Mouse (Mus musculus) myocyte (in vitro differentiated cells): Measurements from ENCODE around the gene Zfp653. TPM values are rescaled to one million over a fixed set of nuclear protein-coding genes. Genes with fewer than 3 reads are reported as not detected.

Experiments used
- H3K27me3 ChIP-seq: one replicate; pipeline ENCODE4 v1.6.1; 2011; ENCODE audit not compliant: control insufficient read depth, insufficient read depth, insufficient read length
- H3K36me3 ChIP-seq: one replicate; pipeline ENCODE4 v1.6.1; 2011; ENCODE audit not compliant: control insufficient read depth, insufficient read depth
- H3K4me2 ChIP-seq: one replicate; pipeline ENCODE4 v1.6.1; 2011; ENCODE audit warnings: low read depth, control low read depth
- H3K4me3 ChIP-seq: one replicate; pipeline ENCODE4 v1.5.1; 2011; ENCODE audit warnings: mild to moderate bottlenecking, control low read depth, moderate library complexity
- H3K79me2 ChIP-seq: one replicate; pipeline ENCODE4 v1.6.1; 2011; ENCODE audit not compliant: control insufficient read depth, insufficient read depth
- H3ac ChIP-seq: one replicate; pipeline ENCODE4 v1.6.1; 2011; ENCODE audit not compliant: control insufficient read depth, insufficient read length
- CEBPB ChIP-seq: IDR thresholded peaks from 2 replicates; pipeline ENCODE4 v1.6.1; 2011; ENCODE audit warnings: mild to moderate bottlenecking, moderate library complexity; ENCODE audit not compliant: poor library complexity, insufficient read depth, severe bottlenecking
- E2F4 ChIP-seq: IDR thresholded peaks from one replicate; pipeline ENCODE4 v1.6.1; 2011; ENCODE audit warnings: mild to moderate bottlenecking, control low read depth, moderate library complexity; ENCODE audit not compliant: insufficient read depth
- MAX ChIP-seq: IDR thresholded peaks from one replicate; pipeline ENCODE4 v1.6.1; 2011; ENCODE audit warnings: low read depth, mild to moderate bottlenecking, control low read depth
- MYOD1 ChIP-seq, 3 experiments: IDR thresholded peaks; one replicate each; pipeline ENCODE4 v1.6.1; 2011; ENCODE audit warnings: control low read depth in 2 of 3, low read depth in 2 of 3, mild to moderate bottlenecking in 2 of 3, moderate library complexity in 1 of 3; ENCODE audit not compliant: insufficient read length in 2 of 3, control insufficient read depth in 1 of 3
- MYOG ChIP-seq, 3 experiments: IDR thresholded peaks; one replicate each; pipeline ENCODE4 v1.6.1; 2011; ENCODE audit warnings: control low read depth in 2 of 3, low read depth in 2 of 3, mild to moderate bottlenecking in 2 of 3; ENCODE audit not compliant: insufficient read length in 2 of 3, control insufficient read depth in 1 of 3, insufficient read depth in 1 of 3
- POLR2A ChIP-seq: IDR thresholded peaks from one replicate; pipeline ENCODE4 v1.6.1; 2011; ENCODE audit warnings: low read depth, mild to moderate bottlenecking, control low read depth, moderate library complexity; ENCODE audit not compliant: insufficient read length
- POLR2AphosphoS2 ChIP-seq: IDR thresholded peaks from one replicate; pipeline ENCODE4 v1.6.1; 2011; ENCODE audit warnings: low read depth, control low read depth; ENCODE audit not compliant: insufficient read length
- REST ChIP-seq: IDR thresholded peaks from one replicate; pipeline ENCODE4 v1.6.1; 2011; ENCODE audit warnings: mild to moderate bottlenecking, control low read depth, moderate library complexity; ENCODE audit not compliant: insufficient read depth, insufficient read length
- SRF ChIP-seq: IDR thresholded peaks from one replicate; pipeline ENCODE4 v1.6.1; 2011; ENCODE audit warnings: low read depth; ENCODE audit not compliant: control insufficient read depth, insufficient read length
- TCF12 ChIP-seq: IDR thresholded peaks from one replicate; pipeline ENCODE4 v1.6.1; 2011; ENCODE audit warnings: mild to moderate bottlenecking, control low read depth; ENCODE audit not compliant: poor library complexity, insufficient read depth, severe bottlenecking
- TCF3 ChIP-seq: IDR thresholded peaks from one replicate; pipeline ENCODE4 v1.6.1; 2011; ENCODE audit warnings: low read depth, control low read depth; ENCODE audit not compliant: insufficient read length
- USF1 ChIP-seq: IDR thresholded peaks from one replicate; pipeline ENCODE4 v1.6.1; 2011; ENCODE audit warnings: low read depth, mild to moderate bottlenecking, control low read depth, moderate library complexity
- polyA plus RNA-seq: library from polyadenylated mRNA; unstranded; fragments of >200 nt; fragmentation: generic; extraction: Trizol; gene quantifications from one replicate; pipeline ENCODE4 v1.2.1, GENCODE M21; 2012; ENCODE audit warnings: missing spikeins

The Zfp653 gene
- polyA plus RNA-seq, 1 experiment, result 8.3 TPM

DNA sequence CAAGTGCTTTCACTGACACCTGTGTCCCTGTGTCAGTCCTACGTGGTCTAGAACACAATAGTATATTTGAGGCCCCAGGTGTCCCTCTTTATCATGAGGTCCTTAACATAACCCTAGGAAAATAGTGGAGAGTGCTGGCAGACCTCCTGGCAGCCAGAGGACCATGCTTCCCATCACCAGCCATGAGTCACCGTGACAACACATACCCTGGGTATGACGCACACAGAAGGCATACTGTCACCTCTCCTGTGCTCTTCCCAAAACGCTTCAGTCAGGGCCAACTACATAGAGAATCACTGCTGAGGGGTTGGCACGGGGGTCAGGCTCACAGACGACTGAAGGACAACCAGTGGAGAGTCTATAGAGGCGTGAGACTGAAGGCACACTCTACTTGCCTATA, 18.8 kb upstream of the Zfp653 start:
- H3K4me2 ChIP-seq, result no peak overlapping the region
- no peaks in the 10 kb centered on the region for H3K79me2 ChIP-seq
- H3K4me3 ChIP-seq, result no peak overlapping the region
- no peaks in the 10 kb centered on the region for H3K27me3 ChIP-seq
- TF ChIP-seq MAX, result no peak
- no peak for TF ChIP-seq TCF3
- no peak for TF ChIP-seq REST
- TF ChIP-seq E2F4, result no peak
- TF ChIP-seq POLR2AphosphoS2, result no peak
- no peak for TF ChIP-seq USF1
- TF ChIP-seq POLR2A, result no peak
- no peak for TF ChIP-seq TCF12
- no peak for TF ChIP-seq MYOD1 (IDR thresholded peaks at IDR 0.05; ENCODE audit: control insufficient read depth in 1 of 3, insufficient read length in 2 of 3, low read depth in 2 of 3)
- no peak for TF ChIP-seq MYOG (IDR thresholded peaks at IDR 0.05; ENCODE audit: control insufficient read depth in 1 of 3, insufficient read depth in 1 of 3, insufficient read length in 2 of 3, low read depth in 2 of 3)
- no peak for TF ChIP-seq SRF
- no peak for TF ChIP-seq CEBPB
- no peak overlapping the region for H3ac ChIP-seq
- H3K36me3 ChIP-seq, result no peaks in the 10 kb centered on the region

DNA sequence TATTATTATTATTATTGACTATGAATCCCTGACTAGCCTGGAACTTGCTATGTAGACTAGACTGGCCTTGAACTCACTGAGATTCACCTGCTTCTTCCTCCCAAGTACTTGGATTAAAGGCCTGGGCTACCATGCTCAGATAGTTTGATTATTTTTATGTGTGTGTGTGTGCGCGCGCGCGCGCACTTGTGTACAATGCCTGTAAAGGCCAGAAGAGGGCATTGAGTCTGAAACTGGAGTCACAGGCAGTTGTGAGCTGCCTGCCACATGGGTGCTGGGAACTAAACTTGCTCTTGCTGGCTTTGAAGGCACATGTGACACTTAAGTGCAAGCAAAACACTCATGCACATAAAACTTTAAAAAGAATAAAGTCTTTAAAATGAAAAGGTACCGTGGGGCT, 18.1 kb upstream of the Zfp653 start:
- no peak for TF ChIP-seq POLR2A
- no peak for TF ChIP-seq CEBPB
- no peak for TF ChIP-seq USF1
- TF ChIP-seq REST, result no peak
- TF ChIP-seq SRF, result no peak
- TF ChIP-seq MYOD1 (IDR thresholded peaks at IDR 0.05; ENCODE audit: control insufficient read depth in 1 of 3, insufficient read length in 2 of 3, low read depth in 2 of 3), result no peak
- TF ChIP-seq MAX, result no peak
- TF ChIP-seq E2F4, result no peak
- TF ChIP-seq TCF3, result no peak
- no peak for TF ChIP-seq MYOG (IDR thresholded peaks at IDR 0.05; ENCODE audit: control insufficient read depth in 1 of 3, insufficient read depth in 1 of 3, insufficient read length in 2 of 3, low read depth in 2 of 3)
- Histone ChIP-seq H3K4me3 (no peak overlapping the region), H3K79me2 (peaks cover 2% of the 10 kb centered on the region), H3K4me2 (no peak overlapping the region), H3K27me3 (no peaks in the 10 kb centered on the region), H3ac (no peak overlapping the region), H3K36me3 (no peaks in the 10 kb centered on the region)

DNA sequence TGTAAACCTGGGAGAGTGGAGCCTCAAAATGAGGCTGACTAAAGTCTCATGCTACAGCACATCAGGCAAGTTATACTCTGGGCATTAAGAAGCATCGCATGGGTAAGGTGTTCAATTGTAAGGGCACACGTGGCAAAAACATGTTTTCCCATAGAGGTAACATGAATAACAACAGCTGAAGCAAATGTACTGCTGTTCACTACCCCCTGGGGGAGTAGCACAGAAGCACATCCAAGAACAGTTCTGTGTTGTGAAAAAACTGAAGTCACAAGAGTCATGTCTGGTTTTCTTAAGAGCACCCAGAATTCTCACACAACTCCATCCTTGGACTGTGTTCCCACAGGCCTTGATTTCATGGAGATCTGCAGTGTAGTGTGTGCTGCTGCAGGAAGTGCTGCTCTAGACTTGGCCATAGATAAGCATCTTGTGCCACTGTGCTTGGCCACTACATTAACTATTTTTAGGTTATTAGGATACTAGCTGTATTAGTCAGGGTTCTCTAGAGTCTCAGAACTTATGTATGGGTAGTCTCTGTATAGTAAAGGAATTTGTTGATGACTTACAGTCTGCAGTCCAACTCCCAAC, 15.9 kb upstream of the Zfp653 start:
- Histone ChIP-seq H3K4me2 (no peak overlapping the region), H3K4me3 (no peak overlapping the region), H3K79me2 (peaks cover 4% of the 10 kb centered on the region), H3K27me3 (no peaks in the 10 kb centered on the region), H3K36me3 (no peaks in the 10 kb centered on the region), H3ac (no peak overlapping the region)
- TF ChIP-seq TCF3 (no peak), MYOG (IDR thresholded peaks at IDR 0.05; ENCODE audit: control insufficient read depth in 1 of 3, insufficient read depth in 1 of 3, insufficient read length in 2 of 3, low read depth in 2 of 3) (no peak), E2F4 (no peak), SRF (no peak), REST (no peak), TCF12 (no peak), POLR2AphosphoS2 (no peak), USF1 (no peak), MYOD1 (IDR thresholded peaks at IDR 0.05; ENCODE audit: control insufficient read depth in 1 of 3, insufficient read length in 2 of 3, low read depth in 2 of 3) (no peak), POLR2A (no peak)

DNA sequence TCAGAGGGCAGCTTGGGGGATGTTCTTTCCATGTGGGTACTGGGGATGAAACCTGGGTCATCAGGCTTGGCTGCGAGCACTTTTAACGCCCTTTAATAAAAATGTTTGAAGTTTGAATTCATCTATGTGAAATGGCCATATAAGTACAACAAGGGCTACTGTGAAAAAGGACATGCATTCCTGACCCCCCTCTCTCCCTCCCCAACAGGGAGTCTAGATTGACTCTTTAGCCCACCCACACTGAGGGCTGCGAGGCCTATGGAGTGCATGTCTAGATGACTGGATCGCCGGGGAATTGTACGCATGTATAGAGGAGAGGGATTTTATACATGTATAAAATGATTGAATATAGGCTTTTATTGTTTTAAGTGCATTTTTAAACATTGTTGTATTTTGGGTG, 14.8 kb upstream of the Zfp653 start:
- Histone ChIP-seq H3K4me3 (peak overlapping the region; percentile 81), H3K4me2 (peak overlapping the region; percentile 99), H3ac (peak overlapping the region; percentile 24), H3K36me3 (no peaks in the 10 kb centered on the region), H3K27me3 (no peaks in the 10 kb centered on the region), H3K79me2 (peaks cover 4% of the 10 kb centered on the region)
- TF ChIP-seq MAX (no peak), POLR2A (no peak), REST (no peak), MYOD1 (IDR thresholded peaks at IDR 0.05; ENCODE audit: control insufficient read depth in 1 of 3, insufficient read length in 2 of 3, low read depth in 2 of 3) (no peak), E2F4 (no peak), MYOG (IDR thresholded peaks at IDR 0.05; ENCODE audit: control insufficient read depth in 1 of 3, insufficient read depth in 1 of 3, insufficient read length in 2 of 3, low read depth in 2 of 3) (no peak)

DNA sequence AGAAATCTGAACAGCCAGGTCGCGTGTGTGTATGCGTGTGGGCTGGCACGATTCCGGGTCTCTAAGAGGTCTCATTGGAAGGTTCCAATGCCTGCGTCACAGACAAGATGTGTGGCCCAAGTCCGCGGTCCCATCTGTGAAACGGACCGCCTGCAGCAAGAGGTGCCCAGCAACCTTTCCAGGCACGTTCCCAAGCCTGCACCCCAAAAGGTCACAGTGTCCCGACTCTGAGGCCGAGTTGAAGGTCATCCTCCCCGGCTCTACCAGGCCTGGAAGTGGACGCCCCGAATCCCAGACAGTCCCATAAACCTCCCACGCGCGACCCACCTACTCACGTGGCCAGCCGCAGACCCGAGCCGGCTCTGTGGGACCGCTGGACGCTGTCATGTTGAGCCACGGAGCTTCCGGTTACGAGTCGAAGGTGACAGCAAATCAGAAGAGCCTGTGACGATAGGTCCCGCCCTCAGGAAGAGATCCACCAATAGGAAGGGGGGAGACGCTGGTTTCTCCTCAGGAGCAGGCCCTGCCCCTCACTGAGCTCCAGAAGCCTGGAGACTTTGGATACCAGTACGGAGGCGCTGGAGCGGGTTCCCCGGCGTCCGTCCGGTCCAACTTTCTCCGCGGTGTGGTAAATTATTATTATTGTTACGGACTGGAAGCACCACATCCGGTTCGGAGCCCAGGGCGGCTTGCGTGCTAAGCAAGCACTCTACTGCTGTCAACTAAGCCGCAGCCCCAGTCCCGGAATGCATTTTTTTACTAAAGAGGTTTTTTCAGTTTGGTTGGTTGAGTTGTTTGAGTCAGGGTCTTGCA, 14.1 kb upstream of the Zfp653 start, which contains the start of gene Ecsit:
Ecsit (minus strand) TSS at position 417 of the 813 bp plus-strand sequence.
- Histone ChIP-seq H3K79me2 (peaks cover 4% of the 10 kb centered on the region), H3K36me3 (peaks cover 2% of the 10 kb centered on the region), H3K27me3 (no peaks in the 10 kb centered on the region), H3K4me2 (peak within 1 kb of the TSS; percentile 99), H3ac (peak within 1 kb of the TSS; percentile 24), H3K4me3 (peak within 1 kb of the TSS; percentile 81)
- TF ChIP-seq TCF3 (no peak), USF1 (peak; percentile 26), MYOD1 (IDR thresholded peaks at IDR 0.05; ENCODE audit: control insufficient read depth in 1 of 3, insufficient read length in 2 of 3, low read depth in 2 of 3) (peak in 1 of 3 experiments; percentile 1), POLR2AphosphoS2 (peak; percentile 56), E2F4 (no peak), CEBPB (no peak), REST (no peak), POLR2A (peak; percentile 80), MAX (no peak), TCF12 (no peak), SRF (no peak), MYOG (IDR thresholded peaks at IDR 0.05; ENCODE audit: control insufficient read depth in 1 of 3, insufficient read depth in 1 of 3, insufficient read length in 2 of 3, low read depth in 2 of 3) (no peak)
